Mouse (Mus musculus) embryonic facial prominence, embryonic 11.5 days (tissue): ENCODE data around the gene Chrnb2. TPM values are rescaled to one million over a fixed set of nuclear protein-coding genes. Genes with fewer than 3 reads are reported as not detected.

ENCODE experiments used
- ATAC-seq: fragments of 200-750 bp; cut with Nextera tagmentation; replicated peaks from 2 replicates; pipeline ENCODE4 v1.8.0; 2017; ENCODE audit warnings: low read depth; ENCODE audit not compliant: insufficient number of reproducible peaks, low FRiP score, low TSS enrichment
- DNase-seq: peaks from one replicate; pipeline ENCODE4 v3.0.0-alpha.2; 2015; ENCODE audit warnings: low spot score
- H3K27ac ChIP-seq: fragments of 300-500 bp; sonication (generic); replicated peaks from 2 replicates; pipeline ENCODE4 v1.5.1; 2014; ENCODE audit warnings: mild to moderate bottlenecking, low read depth, low read length, control low read depth
- H3K27me3 ChIP-seq: fragments of 300-500 bp; sonication (generic); 2 replicates; pipeline ENCODE4 v1.6.1; 2014; ENCODE audit warnings: mild to moderate bottlenecking, low read length, moderate library complexity, mixed read lengths; ENCODE audit not compliant: control insufficient read depth, insufficient read depth
- H3K36me3 ChIP-seq: fragments of 300-500 bp; sonication (generic); replicated peaks from 2 replicates; pipeline ENCODE4 v1.6.1; 2014; ENCODE audit warnings: low read depth, mild to moderate bottlenecking, low read length, moderate library complexity, mixed read lengths; ENCODE audit not compliant: control insufficient read depth, insufficient read depth
- H3K4me1 ChIP-seq: fragments of 300-500 bp; sonication (generic); 2 replicates; pipeline ENCODE4 v1.6.1; 2014; ENCODE audit warnings: low read length, mixed read lengths; ENCODE audit not compliant: control insufficient read depth, insufficient read depth
- H3K4me2 ChIP-seq: fragments of 300-500 bp; sonication (generic); 2 replicates; pipeline ENCODE4 v1.6.1; 2014; ENCODE audit warnings: low read depth, mild to moderate bottlenecking, control low read depth, low read length, moderate library complexity
- H3K4me3 ChIP-seq: fragments of 300-500 bp; sonication (generic); 2 replicates; pipeline ENCODE4 v1.5.1; 2014; ENCODE audit warnings: low read depth, low read length, control low read depth
- H3K9ac ChIP-seq: fragments of 300-500 bp; sonication (generic); replicated peaks from 2 replicates; pipeline ENCODE4 v1.6.1; 2014; ENCODE audit warnings: mild to moderate bottlenecking, control low read depth, low read length
- H3K9me3 ChIP-seq: fragments of 300-500 bp; sonication (generic); replicated peaks from 2 replicates; pipeline ENCODE4 v1.6.1; 2016; ENCODE audit warnings: mild to moderate bottlenecking, low read length, inconsistent platforms, mixed read lengths; ENCODE audit not compliant: control insufficient read depth
- WGBS: fragments of 180-500 bp; shearing (Covaris S2); extraction: QIAGEN DNeasy Blood & Tissue Kit; methylation state at CpG from one replicate; pipeline ENCODE4 v1.1.7; 2014; 5-methylcytosine and 5-hydroxymethylcytosine counted together
- polyA plus RNA-seq: library from polyadenylated mRNA; unstranded; fragments of >200 nt; fragmentation: Nextera tagmentation; extraction: Ambion mirVana; gene quantifications from 2 replicates; pipeline ENCODE4 v1.2.1, GENCODE M21; 2014

Chrnb2 gene
- polyA plus RNA-seq = 2.9 and 3.7 TPM in 2 replicates

DNA sequence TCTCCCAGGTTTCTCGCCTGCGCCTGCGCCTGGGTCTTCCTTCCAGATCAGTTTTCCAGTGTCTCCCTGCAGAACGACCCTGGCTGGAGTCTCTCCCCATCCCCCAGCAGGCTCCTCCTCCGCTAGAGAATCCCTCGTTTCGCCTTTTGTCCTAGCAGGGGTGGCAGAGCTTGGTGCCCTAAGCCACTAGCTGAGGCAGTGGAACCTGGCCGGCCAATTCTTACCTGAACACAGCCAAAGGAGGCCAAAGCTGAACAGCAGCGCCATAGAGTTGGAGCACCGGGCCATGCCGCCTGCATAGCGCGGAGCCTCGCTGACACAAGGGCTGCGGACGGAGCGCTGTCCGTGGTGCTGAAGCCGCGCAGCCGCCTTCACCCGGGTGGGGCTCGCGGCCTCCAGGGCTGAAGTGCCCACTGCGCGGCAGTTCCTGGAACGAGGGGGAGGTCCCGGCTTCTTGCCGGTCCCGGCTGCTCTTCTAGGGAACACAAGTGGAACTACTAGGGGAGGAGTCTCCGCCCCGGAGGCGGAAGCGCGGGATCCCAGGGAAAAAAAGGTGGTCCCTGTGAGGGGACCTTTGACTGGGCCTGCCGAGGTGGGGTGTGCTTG lies at the start of gene Chrnb2:
Chrnb2 (minus strand) TSS at position 514 of the 606 bp plus-strand sequence.
- no peak within 1 kb of the TSS for H3K9ac ChIP-seq
- ATAC-seq = peak; percentile 77
- under 1% methylated on average over 36 of the region's 36 CpGs for WGBS
- H3K36me3 ChIP-seq = no peaks in the 10 kb centered on the region
- H3K27ac ChIP-seq = 0 out of 2 replicates have a peak within 1 kb of the TSS, but pooled peaks have one; percentile 22
- H3K27me3 ChIP-seq = no peaks in the 10 kb centered on the region; the same call in 1 of the 2 replicates
- no peaks in the 10 kb centered on the region for H3K4me1 ChIP-seq
- peak within 1 kb of the TSS; percentile 39 for H3K4me2 ChIP-seq
- no peaks in the 10 kb centered on the region for H3K9me3 ChIP-seq
- peak; percentile 90 for DNase-seq
- peak within 1 kb of the TSS; percentile 25 for H3K4me3 ChIP-seq

DNA sequence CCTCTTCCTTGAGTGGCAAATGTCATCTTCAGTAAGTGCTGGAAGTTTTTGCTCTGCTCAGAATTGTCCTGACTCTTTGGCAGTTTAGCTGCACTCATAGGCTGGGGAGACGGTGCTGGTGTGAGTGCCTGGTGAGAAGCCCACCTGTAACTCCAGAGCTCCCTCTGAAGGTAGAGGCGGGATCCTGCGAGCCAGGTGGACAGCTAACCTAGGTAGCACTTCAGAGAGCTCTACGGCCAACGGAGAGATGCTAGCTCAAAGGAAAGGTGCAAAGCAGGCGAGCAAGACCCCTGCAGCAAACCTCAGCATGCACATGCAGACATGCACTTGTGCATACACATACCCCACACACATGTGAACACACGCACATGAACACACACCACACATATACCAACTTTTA lies 49.6 kb upstream of the Chrnb2 start:
- WGBS = 74% methylated on average over 7 of the region's 7 CpGs

DNA sequence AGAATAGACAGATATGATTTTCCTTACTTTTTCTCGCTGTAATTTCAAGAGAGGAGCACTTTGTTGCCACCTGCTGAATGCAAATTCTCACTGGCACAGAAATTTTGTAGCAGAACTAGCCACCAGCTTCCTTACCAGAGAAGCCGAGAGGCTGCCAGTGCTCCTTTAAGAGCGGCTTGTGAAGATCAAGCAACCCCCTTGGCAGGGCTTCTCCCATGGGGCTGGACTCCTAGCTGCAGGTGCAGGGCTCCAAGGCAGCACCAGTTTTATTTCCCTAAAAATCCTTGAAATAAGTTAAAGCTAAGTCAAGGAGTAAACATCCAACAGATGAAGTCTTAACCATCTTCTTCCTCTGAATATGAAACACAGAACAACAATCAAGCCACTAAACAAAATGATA lies 47.7 kb upstream of the Chrnb2 start:
- no peaks in the 10 kb centered on the region for H3K27me3 ChIP-seq
- H3K4me3 ChIP-seq = no peak overlapping the region
- no peak for DNase-seq
- H3K9ac ChIP-seq = no peak overlapping the region
- H3K9me3 ChIP-seq = no peaks in the 10 kb centered on the region
- no peak overlapping the region for H3K27ac ChIP-seq
- H3K36me3 ChIP-seq = no peaks in the 10 kb centered on the region
- WGBS = 68% methylated on average over 3 of the region's 3 CpGs
- no peak for ATAC-seq
- H3K4me1 ChIP-seq = no peaks in the 10 kb centered on the region
- no peak overlapping the region for H3K4me2 ChIP-seq

More for the DNA sequence above, 49.6 kb upstream of the Chrnb2 start:
- Histone ChIP-seq H3K36me3 (no peaks in the 10 kb centered on the region), H3K9ac (no peak overlapping the region), H3K27me3 (no peaks in the 10 kb centered on the region), H3K27ac (no peak overlapping the region), H3K4me1 (no peaks in the 10 kb centered on the region), H3K9me3 (no peaks in the 10 kb centered on the region), H3K4me2 (no peak overlapping the region), H3K4me3 (no peak overlapping the region)
- DNase-seq (no peak), ATAC-seq (no peak)

DNA sequence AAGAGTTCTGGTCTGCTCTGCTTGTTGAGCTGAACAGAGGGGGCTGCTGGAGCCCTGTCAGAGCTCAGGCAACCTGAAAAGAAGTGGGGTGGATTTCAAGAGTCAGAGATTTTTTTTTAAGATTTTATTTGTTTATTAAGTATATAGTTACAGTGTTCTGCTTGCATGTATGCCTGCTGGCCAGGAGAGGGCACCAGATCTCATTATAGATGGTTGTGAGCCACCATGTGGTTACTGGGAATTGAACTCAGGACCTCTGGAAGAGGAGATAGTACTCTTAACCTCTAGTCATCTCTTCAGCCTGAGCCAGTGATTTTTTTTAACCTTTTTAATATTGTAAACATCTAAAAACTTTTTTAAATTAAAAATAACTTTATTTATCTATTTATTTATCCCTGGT lies 46.4 kb upstream of the Chrnb2 start:
- Histone ChIP-seq H3K4me2 (no peak overlapping the region), H3K9ac (no peak overlapping the region), H3K4me3 (no peak overlapping the region), H3K27me3 (no peaks in the 10 kb centered on the region), H3K9me3 (no peaks in the 10 kb centered on the region), H3K27ac (no peak overlapping the region), H3K36me3 (no peaks in the 10 kb centered on the region), H3K4me1 (no peaks in the 10 kb centered on the region)
- no peak for ATAC-seq
- no peak for DNase-seq

DNA sequence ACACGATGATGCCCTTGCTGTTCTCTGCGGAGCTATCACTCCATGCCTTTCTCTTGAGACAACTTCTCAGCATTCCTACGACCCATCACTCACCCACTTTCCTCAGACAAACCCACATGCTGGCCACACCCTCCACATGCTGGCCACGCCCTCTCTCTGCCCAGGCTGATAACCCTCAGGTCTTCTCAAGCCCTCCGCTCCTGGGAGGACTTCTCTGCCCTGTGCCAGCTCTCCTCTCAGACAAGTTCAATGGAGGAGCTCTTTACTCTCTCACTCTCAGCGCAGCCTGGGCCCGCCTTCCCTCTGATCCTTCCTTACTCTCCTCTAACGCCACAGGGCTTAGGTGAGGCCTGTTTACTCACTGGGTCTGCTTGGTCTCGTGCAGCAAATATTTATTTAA lies 44.2 kb upstream of the Chrnb2 start:
- Histone ChIP-seq H3K4me2 (no peak overlapping the region), H3K27me3 (no peaks in the 10 kb centered on the region), H3K27ac (no peak overlapping the region), H3K4me3 (no peak overlapping the region), H3K9me3 (no peaks in the 10 kb centered on the region), H3K9ac (no peak overlapping the region), H3K4me1 (no peaks in the 10 kb centered on the region), H3K36me3 (no peaks in the 10 kb centered on the region)
- WGBS = 52% methylated on average over 9 of the region's 9 CpGs
- no peak for DNase-seq
- ATAC-seq = no peak

DNA sequence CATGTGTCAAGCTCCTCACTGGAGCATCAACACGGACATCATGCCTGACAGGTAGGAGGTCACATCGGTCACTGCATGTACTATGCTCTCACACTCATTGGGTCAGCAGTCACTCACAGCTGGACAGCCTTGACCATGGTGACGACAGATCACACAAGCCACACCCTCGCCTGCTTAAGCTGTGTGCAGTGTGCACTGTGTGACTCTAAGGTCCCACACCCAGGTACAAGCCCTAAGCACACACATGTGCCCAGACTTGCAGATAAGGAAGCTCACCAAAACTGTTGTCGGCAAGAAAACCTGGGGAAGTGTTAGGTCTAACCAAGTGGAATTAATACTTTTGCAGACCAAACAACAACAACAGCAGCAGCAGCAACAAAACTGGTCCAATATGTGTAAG lies 43.4 kb upstream of the Chrnb2 start:
- ATAC-seq (no peak), DNase-seq (no peak)
- Histone ChIP-seq H3K27me3 (no peaks in the 10 kb centered on the region), H3K4me1 (no peaks in the 10 kb centered on the region), H3K27ac (no peak overlapping the region), H3K36me3 (no peaks in the 10 kb centered on the region), H3K9me3 (no peaks in the 10 kb centered on the region), H3K9ac (no peak overlapping the region), H3K4me3 (no peak overlapping the region), H3K4me2 (no peak overlapping the region)
- WGBS = 73% methylated on average over 5 of the region's 5 CpGs

DNA sequence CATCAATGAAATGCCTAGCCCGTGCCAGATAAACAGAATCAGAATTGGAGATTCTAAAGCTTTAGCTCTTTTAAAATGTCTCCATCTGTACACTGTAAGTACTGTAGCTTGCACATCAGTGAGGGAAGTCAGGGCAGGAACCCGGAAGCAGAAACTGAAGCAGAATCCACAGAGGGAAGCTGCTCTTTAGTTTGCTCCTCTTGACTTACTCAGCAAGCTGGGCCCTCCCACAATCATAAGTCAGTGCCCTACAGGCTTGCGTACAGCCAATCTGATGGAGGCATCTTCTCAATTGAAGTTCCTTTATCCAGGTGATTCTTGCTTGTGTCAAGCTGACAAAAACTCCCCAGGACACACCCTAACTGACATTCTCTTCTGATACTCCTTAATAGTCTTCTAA lies 42.7 kb upstream of the Chrnb2 start:
- no peak for ATAC-seq
- Histone ChIP-seq H3K4me2 (no peak overlapping the region), H3K4me3 (no peak overlapping the region), H3K9me3 (no peaks in the 10 kb centered on the region), H3K9ac (no peak overlapping the region), H3K4me1 (no peaks in the 10 kb centered on the region), H3K27ac (no peak overlapping the region), H3K36me3 (no peaks in the 10 kb centered on the region), H3K27me3 (no peaks in the 10 kb centered on the region)
- no peak for DNase-seq
- WGBS = 94% methylated on average over 3 of the region's 3 CpGs

DNA sequence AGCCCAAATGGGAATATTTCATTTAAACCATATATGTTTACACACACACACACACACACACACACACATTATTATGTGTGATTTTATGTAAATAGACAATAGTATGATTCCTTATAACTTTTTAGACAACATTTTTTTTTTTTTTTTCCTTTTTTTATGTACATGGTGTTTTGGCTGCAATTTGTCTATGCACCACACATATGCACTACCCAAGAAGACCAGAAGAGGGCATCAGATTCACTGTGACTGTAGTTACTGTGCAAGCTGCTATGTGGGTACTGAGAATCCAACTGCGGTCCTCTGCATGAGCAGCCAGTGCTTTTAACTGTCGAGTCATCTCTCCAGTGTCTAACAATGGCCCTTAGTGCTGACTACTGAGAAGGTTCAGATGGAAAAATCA lies 42.3 kb upstream of the Chrnb2 start:
- H3K27me3 ChIP-seq = no peaks in the 10 kb centered on the region
- no peak overlapping the region for H3K9ac ChIP-seq
- DNase-seq (no peak), ATAC-seq (no peak)
- whole genome bisulfite sequencing = 95% methylated on average over 2 of the region's 2 CpGs
- H3K4me2 ChIP-seq = no peak overlapping the region
- H3K4me1 ChIP-seq = no peaks in the 10 kb centered on the region
- no peaks in the 10 kb centered on the region for H3K36me3 ChIP-seq
- no peaks in the 10 kb centered on the region for H3K9me3 ChIP-seq
- no peak overlapping the region for H3K4me3 ChIP-seq
- H3K27ac ChIP-seq = no peak overlapping the region
